Mouse (Mus musculus) limb, embryonic 10.5 days (tissue): ENCODE measurements around the gene Pogz. TPM values are rescaled to one million over a fixed set of nuclear protein-coding genes. Genes with fewer than 3 reads are reported as not detected.

Experiments used
- DNase-seq: peaks from one replicate; pipeline ENCODE4 v3.0.0-alpha.2; 2017; ENCODE audit warnings: low spot score
- H3K27ac ChIP-seq: fragments of 300-500 bp; sonication (generic); 2 replicates; pipeline ENCODE4 v1.5.1; 2016; ENCODE audit warnings: mild to moderate bottlenecking
- H3K27me3 ChIP-seq: fragments of 300-500 bp; sonication (generic); 2 replicates; pipeline ENCODE4 v1.6.1; 2016; ENCODE audit warnings: low read depth, mild to moderate bottlenecking; ENCODE audit not compliant: poor library complexity, severe bottlenecking
- H3K36me3 ChIP-seq: fragments of 300-500 bp; sonication (generic); 2 replicates; pipeline ENCODE4 v1.6.1; 2016; ENCODE audit warnings: mild to moderate bottlenecking, moderate library complexity
- H3K4me1 ChIP-seq: fragments of 300-500 bp; sonication (generic); 2 replicates; pipeline ENCODE4 v1.6.1; 2016
- H3K4me3 ChIP-seq: fragments of 300-500 bp; sonication (generic); 2 replicates; pipeline ENCODE4 v1.5.1; 2016; ENCODE audit warnings: mild to moderate bottlenecking, moderate library complexity
- H3K9me3 ChIP-seq: fragments of 300-500 bp; sonication (generic); replicated peaks from 2 replicates; pipeline ENCODE4 v1.6.1; 2016; ENCODE audit warnings: mild to moderate bottlenecking
- WGBS: fragments of 180-500 bp; shearing (Covaris S2); methylation state at CpG from one replicate; pipeline ENCODE4 v1.1.7; 2016; 5-methylcytosine and 5-hydroxymethylcytosine counted together
- polyA plus RNA-seq: library from polyadenylated mRNA; unstranded; fragments of >200 nt; fragmentation: Nextera tagmentation; extraction: Ambion mirVana; gene quantifications from 2 replicates; pipeline ENCODE4 v1.2.1, GENCODE M21; 2016

Gene Pogz
- polyA plus RNA-seq, 1 experiment from 2014 or later, result 21.4 TPM

GRCm38 (mm10) chr3:94814063-94814462 lies 23.3 kb upstream of the Pogz start:
- Histone ChIP-seq H3K27ac (no peak overlapping the region), H3K4me1 (no peaks in the 10 kb centered on the region), H3K4me3 (no peak overlapping the region), H3K9me3 (no peaks in the 10 kb centered on the region), H3K36me3 (no peaks in the 10 kb centered on the region), H3K27me3 (no peaks in the 10 kb centered on the region; the same call in 1 of the 2 replicates)
- WGBS, result 75% methylated on average over 4 of the region's 4 CpGs
- DNase-seq, result no peak

GRCm38 (mm10) chr3:94814663-94815062 lies 22.7 kb upstream of the Pogz start:
- no peak overlapping the region for H3K4me3 ChIP-seq
- WGBS, result 86% methylated on average over 4 of the region's 4 CpGs

DNA sequence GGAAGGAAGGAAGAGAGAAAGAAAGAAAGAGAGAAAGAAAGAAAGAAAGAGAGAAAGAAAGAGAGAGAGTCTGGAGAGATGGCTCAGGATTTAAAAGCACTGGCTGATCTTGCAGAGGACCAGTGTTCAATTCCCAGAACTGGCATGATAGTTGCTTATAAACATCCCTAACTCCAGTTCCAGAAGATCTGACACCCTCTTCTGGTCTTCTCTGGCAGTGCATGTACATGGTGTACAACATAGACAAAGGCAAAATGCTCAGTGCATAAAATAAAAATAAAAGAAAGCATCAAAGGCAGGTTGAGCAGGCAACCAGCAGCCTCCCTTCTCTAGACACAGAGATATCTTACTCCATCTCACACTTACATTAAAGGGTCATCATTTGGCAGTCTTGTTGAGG lies 21.8 kb upstream of the Pogz start:
- Histone ChIP-seq H3K9me3 (no peaks in the 10 kb centered on the region), H3K36me3 (no peaks in the 10 kb centered on the region), H3K4me1 (no peaks in the 10 kb centered on the region), H3K4me3 (no peak overlapping the region), H3K27me3 (no peaks in the 10 kb centered on the region; the same call in 1 of the 2 replicates), H3K27ac (no peak overlapping the region)
- DNase-seq, result no peak

More at GRCm38 (mm10) chr3:94814663-94815062, 22.7 kb upstream of the Pogz start:
- no peak overlapping the region for H3K27ac ChIP-seq
- no peaks in the 10 kb centered on the region for H3K9me3 ChIP-seq
- no peak for DNase-seq
- no peaks in the 10 kb centered on the region for H3K4me1 ChIP-seq
- no peaks in the 10 kb centered on the region for H3K36me3 ChIP-seq
- no peaks in the 10 kb centered on the region; the same call in 1 of the 2 replicates for H3K27me3 ChIP-seq

GRCm38 (mm10) chr3:94817731-94818130 lies 19.6 kb upstream of the Pogz start:
- H3K27ac ChIP-seq, result no peak overlapping the region
- no peak for DNase-seq
- no peak overlapping the region for H3K4me3 ChIP-seq
- no peaks in the 10 kb centered on the region for H3K36me3 ChIP-seq
- H3K27me3 ChIP-seq, result no peaks in the 10 kb centered on the region
- H3K9me3 ChIP-seq, result no peaks in the 10 kb centered on the region
- 81% methylated on average over 2 of the region's 2 CpGs for WGBS
- H3K4me1 ChIP-seq, result 0 out of 2 replicates have a peak, but pooled peaks cover 9% of the 10 kb centered on the region

GRCm38 (mm10) chr3:94819452-94820425 lies 17.6 kb upstream of the Pogz start:
- no peaks in the 10 kb centered on the region for H3K27me3 ChIP-seq
- 76% methylated on average over 24 of the region's 24 CpGs for WGBS
- peak; percentile 33 for DNase-seq
- no peak overlapping the region for H3K27ac ChIP-seq
- H3K9me3 ChIP-seq, result no peaks in the 10 kb centered on the region
- no peak overlapping the region for H3K4me3 ChIP-seq
- 0 out of 2 replicates have a peak, but pooled peaks cover 9% of the 10 kb centered on the region for H3K4me1 ChIP-seq
- H3K36me3 ChIP-seq, result no peaks in the 10 kb centered on the region

DNA sequence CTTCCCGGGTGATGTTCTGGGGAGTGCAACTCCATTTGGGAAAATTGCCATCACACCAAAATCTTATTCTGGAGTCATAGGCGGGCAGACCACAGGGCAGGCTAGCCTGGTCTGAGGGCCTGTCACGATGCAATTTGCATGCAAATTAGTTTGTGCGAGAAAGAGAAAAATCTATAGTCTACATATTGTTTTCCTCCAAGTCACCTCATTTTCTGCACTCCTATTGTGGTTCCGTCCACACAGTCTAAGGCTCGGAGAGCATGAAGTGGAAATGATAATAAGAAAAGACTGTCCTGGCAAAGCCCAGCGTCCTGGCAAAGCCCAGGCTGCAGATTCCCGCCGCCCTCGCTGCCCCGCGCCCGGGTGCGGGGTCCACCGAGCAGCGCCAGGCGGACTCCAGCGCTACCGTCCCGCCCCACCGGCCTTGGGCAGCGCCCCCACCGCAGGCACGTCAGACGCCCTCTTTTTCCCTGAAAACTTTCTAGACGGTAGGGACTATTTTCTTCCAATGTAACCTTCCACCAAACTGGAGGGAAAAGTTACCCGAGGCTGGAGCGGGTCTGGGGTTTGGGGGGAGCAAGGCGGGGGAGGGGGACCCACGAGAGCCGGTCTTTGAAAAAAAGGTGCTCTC lies 16.2 kb upstream of the Pogz start:
- Histone ChIP-seq H3K27me3 (no peaks in the 10 kb centered on the region), H3K9me3 (no peaks in the 10 kb centered on the region), H3K4me3 (peak overlapping the region; percentile 69), H3K27ac (peak overlapping the region; percentile 97), H3K36me3 (no peaks in the 10 kb centered on the region), H3K4me1 (0 out of 2 replicates have a peak, but pooled peaks cover 9% of the 10 kb centered on the region)
- peak; percentile 79 for DNase-seq
- WGBS, result 3% methylated on average over 31 of the region's 31 CpGs

GRCm38 (mm10) chr3:94822082-94822481 lies 15.3 kb upstream of the Pogz start:
- no peaks in the 10 kb centered on the region for H3K9me3 ChIP-seq
- no peaks in the 10 kb centered on the region for H3K27me3 ChIP-seq
- 91% methylated on average over 4 of the region's 4 CpGs for WGBS
- no peak overlapping the region for H3K27ac ChIP-seq
- peak overlapping the region; percentile 69; the same call in 1 of the 2 replicates for H3K4me3 ChIP-seq
- DNase-seq, result no peak
- H3K36me3 ChIP-seq, result no peaks in the 10 kb centered on the region
- 0 out of 2 replicates have a peak, but pooled peaks cover 9% of the 10 kb centered on the region for H3K4me1 ChIP-seq

DNA sequence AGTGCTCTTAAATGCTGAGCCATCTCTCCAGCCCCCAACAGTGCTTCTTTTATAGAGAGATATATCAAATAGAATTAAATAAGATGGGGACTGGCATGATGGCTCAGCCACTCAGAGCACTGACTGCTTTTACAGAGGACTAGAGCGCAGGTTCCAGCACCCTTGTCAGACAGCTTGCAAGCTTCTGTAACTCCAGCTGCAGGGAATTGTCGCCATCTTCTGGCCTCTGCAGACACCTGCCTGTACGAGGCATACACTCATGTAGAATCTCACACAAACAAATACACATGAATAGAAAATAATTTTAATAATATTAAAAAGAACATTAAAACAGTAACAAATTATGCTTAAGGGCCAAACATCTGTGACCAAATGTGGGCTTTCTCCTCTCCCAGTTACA lies 13.3 kb upstream of the Pogz start:
- WGBS, result 78% methylated on average over 3 of the region's 3 CpGs
- Histone ChIP-seq H3K36me3 (no peaks in the 10 kb centered on the region), H3K4me3 (no peak overlapping the region), H3K27me3 (no peaks in the 10 kb centered on the region), H3K9me3 (no peaks in the 10 kb centered on the region), H3K4me1 (0 out of 2 replicates have a peak, but pooled peaks cover 9% of the 10 kb centered on the region), H3K27ac (no peak overlapping the region)
- no peak for DNase-seq

DNA sequence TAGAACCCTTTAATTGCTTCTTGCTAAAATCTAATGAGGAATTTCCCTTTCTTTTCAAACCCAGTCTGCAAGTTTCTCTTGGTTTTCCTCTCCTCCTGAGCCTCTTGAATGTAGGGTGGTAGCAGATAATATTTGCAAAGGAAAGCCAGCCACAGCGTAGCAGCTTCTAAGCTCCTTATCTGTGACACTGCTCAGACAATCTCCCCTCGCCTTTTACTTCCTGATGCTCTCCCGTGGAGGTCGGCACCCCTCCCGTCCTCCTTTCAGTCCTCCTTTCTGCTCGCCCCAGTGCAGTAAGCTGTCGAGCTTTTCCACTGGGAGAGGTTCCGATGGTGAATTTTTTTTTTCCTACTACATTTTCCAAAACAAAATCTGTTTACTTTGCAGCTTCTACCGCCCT lies 5.3 kb upstream of the Pogz start:
- 30% methylated on average over 9 of the region's 9 CpGs for WGBS
- no peaks in the 10 kb centered on the region for H3K36me3 ChIP-seq
- H3K4me3 ChIP-seq, result no peak overlapping the region
- H3K9me3 ChIP-seq, result no peaks in the 10 kb centered on the region
- no peak for DNase-seq
- H3K27ac ChIP-seq, result no peak overlapping the region
- H3K27me3 ChIP-seq, result no peaks in the 10 kb centered on the region
- no peaks in the 10 kb centered on the region for H3K4me1 ChIP-seq

DNA sequence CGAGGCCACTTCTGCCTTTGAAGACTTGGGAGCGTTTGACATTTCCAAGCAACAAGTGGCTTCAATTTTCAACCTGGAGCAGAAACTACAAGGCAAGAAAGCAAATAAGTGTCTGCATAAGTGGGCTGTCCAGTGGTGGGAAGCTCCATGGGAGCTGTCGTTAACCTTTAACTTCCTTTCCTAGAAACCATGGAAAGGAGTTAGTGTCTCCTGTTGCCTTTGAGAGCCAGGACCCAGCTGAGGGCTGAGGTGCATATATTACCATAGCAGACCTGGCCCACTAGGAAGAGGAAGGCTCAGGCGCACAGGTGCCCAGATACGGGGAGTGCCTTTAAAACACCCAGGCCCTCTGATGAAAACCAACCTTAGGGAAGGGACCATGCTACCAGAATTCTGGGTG lies 4.7 kb upstream of the Pogz start:
- WGBS, result 74% methylated on average over 5 of the region's 5 CpGs
- Histone ChIP-seq H3K4me3 (no peak overlapping the region), H3K27me3 (no peaks in the 10 kb centered on the region), H3K9me3 (no peaks in the 10 kb centered on the region), H3K4me1 (no peaks in the 10 kb centered on the region), H3K27ac (no peak overlapping the region), H3K36me3 (no peaks in the 10 kb centered on the region)
- no peak for DNase-seq

GRCm38 (mm10) chr3:94833358-94833757 lies 4.0 kb upstream of the Pogz start:
- no peak for DNase-seq
- no peaks in the 10 kb centered on the region for H3K27me3 ChIP-seq

DNA sequence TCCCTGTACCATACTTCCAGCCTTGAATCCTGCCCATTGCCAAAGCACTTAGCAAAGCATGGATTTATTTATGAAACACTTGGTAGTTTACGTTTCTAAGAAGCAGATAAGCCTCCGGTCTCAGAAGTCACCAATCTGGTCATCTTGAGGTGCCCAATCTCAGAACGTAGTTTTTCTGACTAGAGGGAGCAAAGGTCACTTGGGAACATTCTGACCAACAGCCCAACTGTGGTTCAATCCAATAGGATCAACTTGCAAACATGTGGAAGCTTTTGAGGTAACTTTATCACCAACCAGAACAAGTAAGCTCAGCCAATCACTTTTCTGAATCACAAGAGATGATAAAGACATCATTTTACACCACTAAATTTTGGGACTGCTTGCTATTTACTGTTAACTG lies 2.0 kb upstream of the Pogz start:
- Histone ChIP-seq H3K36me3 (peaks cover 3% of the 10 kb centered on the region; the same call in 1 of the 2 replicates), H3K27me3 (no peaks in the 10 kb centered on the region), H3K4me3 (no peak overlapping the region), H3K9me3 (no peaks in the 10 kb centered on the region), H3K27ac (no peak overlapping the region), H3K4me1 (peaks cover 12% of the 10 kb centered on the region)
- 84% methylated on average over 3 of the region's 3 CpGs for WGBS
- DNase-seq, result no peak

More at GRCm38 (mm10) chr3:94833358-94833757, 4.0 kb upstream of the Pogz start:
- Histone ChIP-seq H3K27ac (no peak overlapping the region), H3K4me3 (no peak overlapping the region), H3K9me3 (no peaks in the 10 kb centered on the region), H3K36me3 (no peaks in the 10 kb centered on the region), H3K4me1 (no peaks in the 10 kb centered on the region)

- no peaks in the 10 kb centered on the region for H3K27me3 ChIP-seq
These were observed 661 bp downstream of the Pogz start for GRCm38 (mm10) chr3:94837959-94838496.

More at GRCm38 (mm10) chr3:94837959-94838496, 661 bp downstream of the Pogz start:
- peak; percentile 77 for DNase-seq
- Histone ChIP-seq H3K9me3 (no peaks in the 10 kb centered on the region), H3K4me3 (peak overlapping the region; percentile 84), H3K36me3 (peaks cover 3% of the 10 kb centered on the region; the same call in 1 of the 2 replicates), H3K4me1 (peaks cover 12% of the 10 kb centered on the region), H3K27ac (peak overlapping the region; percentile 99)
- under 1% methylated on average over 57 of the region's 62 CpGs for WGBS
